Mouse (Mus musculus) retina, adult 2 months (tissue): ENCODE measurements around the gene Crip1.

Experiments
- DNase-seq: peaks from one replicate; pipeline ENCODE4 v3.0.0-alpha.2; 2012; ENCODE audit warnings: low read depth, low spot score

The Crip1 gene

DNA sequence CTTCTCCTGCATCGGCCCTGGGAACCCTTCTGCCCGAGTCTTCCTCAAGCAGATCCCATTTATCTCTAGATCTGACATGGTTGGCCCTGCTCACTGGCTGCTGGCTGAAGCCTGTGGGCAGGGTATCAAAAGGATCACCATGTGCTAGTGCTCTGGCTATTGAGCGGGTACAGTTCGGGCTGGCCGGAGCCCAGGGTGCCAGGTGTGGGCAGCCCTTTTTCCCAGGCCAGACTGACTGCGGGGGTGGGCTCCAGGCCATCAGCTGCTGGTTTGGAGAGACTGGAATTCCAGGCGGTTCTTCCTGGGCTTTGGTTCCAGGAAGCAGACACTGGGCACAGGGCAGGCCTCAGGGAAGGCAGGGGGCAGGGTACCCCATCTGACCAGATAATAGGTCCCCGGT is 1.4 kb downstream of the Crip1 start:
- no peak for DNase-seq

DNA sequence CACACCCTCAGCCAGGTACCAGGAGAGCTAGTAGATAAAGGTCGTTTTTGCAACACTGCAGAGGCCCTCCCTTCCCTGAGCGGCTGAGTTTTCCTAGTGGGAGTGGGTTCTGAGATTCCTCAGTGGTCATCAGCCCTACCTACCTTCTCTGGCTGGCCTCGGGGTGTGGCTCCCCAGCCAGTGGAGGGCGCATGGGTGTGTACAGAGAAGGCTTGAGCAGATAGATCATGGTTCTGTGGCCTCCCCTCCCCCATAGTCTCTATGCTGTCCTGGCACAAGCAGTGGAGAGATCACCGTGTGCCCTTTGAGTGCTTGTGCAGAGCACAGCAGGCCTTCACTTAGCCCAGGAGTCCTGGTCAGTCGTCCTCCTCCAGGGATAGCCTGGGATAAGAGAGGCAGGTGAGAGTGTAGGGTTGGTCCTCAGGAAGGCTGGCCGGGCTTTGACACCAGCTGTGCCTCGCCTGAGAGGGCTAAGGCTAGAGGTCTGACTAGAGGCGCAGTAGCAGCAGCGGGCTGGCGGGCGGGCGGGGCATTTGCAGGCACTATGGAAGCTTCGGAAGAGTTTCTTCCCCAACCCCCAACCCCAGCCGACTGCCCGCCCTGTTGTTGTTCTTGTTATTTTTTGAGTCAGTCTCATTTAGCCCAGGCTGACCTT is 2.4 kb downstream of the Crip1 start:
- DNase-seq: no peak

DNA sequence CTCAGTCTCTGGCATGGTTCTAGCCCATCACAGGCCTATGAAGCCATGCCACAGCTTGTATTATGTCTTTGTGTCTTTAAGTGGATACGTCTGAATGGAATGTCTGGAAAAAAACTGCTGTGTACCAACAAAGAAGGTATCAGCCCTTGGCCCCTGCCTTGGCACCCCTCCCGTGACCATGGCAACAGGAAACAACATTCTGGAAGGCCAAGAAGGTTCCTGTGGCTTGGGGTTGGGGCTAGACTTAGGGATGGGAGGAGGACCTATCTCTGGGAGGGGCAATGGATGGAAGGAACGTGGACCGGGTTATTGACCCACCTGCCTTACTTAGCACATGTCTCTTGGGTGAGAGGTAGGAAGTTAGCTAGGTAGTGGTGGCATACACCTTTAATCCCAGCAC is 3.2 kb downstream of the Crip1 start:
- no peak for DNase-seq

DNA sequence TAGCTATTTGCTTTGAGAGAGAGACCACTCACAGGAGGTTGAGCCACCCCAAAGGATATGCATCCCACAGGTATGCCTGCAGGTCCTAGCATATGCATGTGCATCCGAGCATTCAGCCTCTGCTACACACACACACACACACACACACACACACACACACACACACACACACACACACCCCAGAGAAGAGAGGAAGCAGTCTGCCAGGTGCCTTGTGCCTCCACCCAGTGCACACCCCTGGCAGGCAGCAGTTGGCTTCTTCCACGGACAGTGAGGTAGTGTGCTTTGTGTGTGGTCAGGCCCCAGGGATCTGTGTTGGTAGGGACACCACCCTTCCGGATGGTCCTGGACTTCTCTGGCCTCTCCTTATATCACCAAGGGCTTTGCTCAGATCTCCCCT is 3.8 kb downstream of the Crip1 start:
- DNase-seq: no peak

DNA sequence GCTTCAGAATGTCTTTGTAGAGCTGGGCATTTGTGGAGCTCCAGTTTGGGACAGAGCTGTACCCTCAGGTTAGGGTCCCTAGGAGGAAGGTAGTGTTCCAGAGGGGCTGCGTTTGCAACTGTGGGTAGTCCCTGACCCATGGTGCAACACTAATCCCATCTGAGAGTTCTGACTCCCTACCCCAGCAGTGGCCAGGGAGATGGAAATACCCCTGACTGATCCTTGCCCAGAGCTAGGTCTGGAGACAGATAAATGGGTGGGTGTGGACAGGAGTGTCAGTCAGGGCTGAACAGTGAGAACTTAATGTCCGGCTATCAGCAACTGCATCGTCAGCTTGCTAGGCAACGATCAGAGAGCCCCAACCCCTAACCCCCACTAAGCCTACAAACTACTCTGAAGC is 4.5 kb downstream of the Crip1 start:
- DNase-seq: no peak

DNA sequence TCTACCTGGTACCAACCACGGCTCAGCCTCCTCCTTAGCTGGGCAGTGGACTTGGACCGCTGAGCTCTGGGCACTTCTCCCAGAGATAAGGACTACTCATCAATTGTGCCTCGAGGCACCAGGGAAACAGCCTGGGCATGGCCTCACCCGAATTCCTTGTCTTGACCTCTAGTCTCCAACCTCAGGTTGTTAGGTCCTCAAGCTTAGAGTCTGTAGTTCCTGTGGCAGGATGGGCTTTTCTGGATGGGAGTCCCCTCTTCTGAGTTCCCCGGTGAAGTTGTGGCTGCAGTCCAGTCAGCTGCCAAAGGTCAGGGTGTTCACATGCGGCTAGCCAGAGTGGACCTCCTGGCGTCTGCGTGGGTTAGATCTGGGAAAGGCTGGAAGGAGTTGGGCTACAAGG is 4.9 kb downstream of the Crip1 start:
- DNase-seq: no peak

DNA sequence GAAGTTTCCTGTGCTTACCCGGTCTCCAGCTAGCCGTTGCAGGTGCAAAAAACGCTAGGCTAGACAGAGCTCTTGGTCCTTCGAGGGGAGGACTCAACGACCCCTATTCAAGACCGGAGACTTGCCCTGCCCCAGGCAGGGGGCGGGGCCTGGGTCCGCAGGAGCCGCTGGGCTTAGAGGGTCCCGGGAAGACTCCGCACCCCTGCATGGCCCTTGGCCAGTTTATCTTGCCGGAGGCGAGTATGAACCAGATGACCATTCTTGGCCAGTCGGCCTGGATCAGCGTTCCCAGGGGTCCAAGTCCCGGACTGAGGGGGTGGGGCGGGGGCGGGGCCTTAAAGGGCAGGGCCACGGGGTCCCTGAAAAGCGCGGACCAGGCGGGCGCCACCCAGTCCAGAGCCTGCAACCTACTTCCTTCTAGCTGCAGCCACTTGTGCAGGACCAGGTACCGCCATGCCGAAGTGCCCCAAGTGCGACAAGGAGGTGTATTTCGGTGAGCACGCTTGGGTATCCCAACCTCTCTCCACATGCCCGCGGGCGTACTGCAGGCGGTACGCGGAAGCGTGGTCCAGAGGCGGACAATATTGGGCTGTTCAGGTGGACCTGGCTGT is 5.7 kb downstream of the Crip1 start:
- no peak for DNase-seq

DNA sequence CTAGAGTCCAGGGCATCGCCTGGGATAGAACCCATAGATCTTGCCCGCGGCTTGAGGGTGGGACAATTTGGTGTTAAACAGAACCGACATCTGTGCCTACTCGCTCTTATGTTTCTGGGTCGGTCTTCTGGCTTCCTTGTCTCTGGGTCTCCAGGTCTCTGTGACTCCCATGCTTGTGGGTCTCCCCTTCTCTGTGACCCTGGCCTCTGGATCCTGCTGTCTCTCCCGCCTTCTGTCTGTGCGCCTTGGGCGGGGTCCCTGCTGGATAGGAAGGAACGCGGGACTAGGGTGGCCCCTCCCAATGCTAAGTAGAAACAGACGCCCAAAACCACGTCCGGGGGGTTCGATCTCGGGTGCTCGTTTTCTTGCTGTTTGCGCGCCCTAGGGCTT is 6.2 kb downstream of the Crip1 start:
- DNase-seq: no peak

DNA sequence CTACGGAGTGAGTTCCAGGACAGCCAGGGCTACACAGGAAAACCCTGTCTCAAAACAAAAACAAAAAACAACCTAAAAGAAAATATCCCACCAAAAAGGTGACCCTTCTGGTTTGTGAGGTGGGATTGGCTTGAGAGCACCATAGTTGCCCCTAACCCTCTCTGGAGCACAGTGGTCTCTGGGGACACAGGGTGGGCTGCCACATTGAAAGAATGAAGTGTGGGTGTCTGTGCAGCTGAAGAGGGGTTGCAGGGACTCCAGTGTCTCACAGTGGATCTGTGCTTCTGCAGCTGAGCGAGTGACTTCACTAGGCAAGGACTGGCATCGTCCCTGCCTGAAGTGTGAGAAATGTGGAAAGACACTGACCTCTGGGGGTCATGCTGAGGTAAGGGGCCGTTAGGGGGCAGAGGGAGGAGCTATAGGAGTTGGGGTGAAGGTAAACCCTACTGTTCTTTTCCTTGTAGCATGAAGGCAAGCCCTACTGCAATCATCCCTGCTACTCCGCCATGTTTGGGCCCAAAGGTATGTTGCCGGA is 6.9 kb downstream of the Crip1 start:
- no peak for DNase-seq

DNA sequence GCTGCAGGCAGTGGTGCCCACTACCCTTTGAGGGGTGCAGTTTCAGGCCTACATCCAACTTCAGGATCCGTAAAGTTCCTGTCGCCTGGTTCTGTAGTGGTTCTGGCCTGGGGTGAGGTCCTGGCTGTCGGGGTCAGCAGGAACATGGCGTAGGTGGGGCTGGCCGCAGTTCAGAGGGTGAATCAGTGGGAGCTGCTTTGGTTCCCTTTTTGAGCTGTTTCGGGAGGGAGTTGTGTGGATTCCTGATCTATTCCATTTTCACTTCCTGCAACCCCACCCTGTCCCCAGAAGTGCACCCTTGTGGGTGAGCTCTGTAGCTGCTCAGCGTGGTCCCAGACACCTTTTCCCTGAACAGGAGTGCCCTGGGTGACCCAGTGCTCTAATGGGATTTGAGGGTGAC is 7.9 kb downstream of the Crip1 start:
- DNase-seq: no peak

DNA sequence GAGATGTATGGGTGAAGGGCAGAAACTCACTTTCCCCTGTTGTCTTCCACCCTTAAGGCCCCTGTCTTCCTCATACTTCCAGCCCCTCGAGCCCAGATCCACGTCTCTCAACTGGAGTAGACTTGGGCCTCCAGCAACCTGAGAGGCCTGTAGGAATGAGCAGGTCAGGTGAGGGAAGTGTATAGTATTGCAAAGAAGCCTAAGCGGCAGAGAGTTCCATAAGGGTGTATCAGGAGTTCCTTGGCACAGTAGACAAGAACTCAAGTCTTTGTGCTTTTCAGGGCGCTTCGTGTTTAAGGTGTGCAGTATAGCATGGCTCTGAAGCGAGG is 8.6 kb downstream of the Crip1 start:
- DNase-seq: no peak

DNA sequence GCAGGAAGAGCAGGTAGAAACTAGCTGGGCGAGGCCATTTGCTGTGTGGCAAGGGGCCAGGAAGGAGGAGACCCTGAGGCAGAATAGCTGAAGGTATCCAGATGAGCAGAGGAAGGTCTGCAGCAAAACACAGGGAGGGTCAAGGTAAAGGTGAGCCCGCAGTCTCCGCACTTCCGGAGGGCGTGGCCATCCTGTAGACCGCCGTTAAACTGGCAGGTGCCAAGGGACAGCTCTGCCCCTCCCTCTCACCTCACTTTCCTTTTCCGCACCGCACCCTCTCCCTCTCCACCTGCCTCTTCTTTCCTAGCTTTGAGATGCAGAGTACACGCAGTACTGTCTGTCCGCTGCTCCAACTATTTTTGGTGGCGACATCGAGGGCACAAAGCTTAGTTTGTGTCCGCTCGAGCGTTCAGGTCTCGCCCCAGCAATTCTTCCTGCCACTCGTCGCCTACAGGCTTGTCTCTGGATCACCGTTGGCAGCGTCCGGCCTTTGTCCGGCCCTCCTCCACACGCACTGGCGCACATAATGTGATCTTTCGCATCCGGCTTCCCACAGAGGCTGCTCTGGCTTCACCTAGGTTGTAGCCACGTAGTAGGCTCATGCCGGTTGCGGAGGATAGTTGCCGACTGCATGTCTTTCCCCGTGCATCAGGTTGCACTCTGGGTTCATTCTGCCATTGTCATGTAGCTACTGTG is 9.1 kb downstream of the Crip1 start:
- no peak for DNase-seq

DNA sequence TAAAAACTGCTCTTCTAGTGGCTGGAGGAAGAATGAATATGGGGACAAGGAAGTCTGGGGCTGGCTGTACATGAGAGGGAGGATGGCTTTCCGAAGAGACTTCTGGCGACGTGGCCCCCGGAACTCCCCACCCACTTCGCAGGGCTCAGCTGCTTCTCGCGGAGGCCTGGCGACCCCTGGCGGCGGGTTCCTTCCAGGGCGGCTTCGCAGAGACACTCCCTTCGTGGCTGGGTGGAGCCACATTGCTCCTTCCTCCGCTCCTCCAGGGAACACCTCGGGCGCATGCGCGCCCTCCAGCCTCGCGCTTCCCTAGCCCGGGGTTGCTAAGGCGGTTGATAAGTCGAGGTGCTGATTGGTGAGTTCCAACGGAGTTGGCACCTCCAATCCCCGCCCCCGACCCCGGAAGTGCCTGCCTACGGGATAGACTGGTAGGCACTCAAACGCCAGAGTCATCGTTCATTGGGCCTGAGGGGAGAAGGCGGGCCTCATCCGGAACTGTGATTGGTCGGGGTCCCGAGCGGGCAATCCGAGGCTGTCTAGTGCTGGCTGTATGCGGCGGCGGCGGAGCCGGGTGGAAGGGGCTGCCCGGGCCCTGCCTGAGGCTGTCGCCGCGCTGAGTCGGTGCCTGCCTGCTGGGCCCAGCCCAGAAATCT is 9.9 kb downstream of the Crip1 start, which contains the start of gene Tedc1:
Tedc1 (plus strand) TSS at position 535 of the 653 bp plus-strand sequence.
- peak; percentile 98 for DNase-seq

DNA sequence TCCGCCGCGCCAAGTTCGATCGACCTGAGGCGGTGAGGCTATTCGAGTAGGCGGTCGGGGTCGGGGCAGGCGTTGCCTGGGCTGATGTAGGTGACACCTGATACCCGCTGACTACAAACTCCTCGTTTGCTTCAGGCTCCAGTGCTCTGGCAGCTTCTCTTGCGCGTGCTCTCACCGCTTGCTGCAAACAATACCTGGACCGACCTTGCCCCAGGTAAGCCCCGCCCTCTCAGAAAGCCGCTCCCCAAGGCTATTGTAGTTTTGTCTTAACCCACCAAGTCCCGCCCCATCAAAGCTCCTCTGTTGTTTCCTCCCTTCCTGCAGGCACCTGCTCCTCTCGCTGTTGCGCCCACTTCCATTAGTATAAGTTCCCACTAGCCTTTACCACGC is 10.4 kb downstream of the Crip1 start:
- no peak for DNase-seq

DNA sequence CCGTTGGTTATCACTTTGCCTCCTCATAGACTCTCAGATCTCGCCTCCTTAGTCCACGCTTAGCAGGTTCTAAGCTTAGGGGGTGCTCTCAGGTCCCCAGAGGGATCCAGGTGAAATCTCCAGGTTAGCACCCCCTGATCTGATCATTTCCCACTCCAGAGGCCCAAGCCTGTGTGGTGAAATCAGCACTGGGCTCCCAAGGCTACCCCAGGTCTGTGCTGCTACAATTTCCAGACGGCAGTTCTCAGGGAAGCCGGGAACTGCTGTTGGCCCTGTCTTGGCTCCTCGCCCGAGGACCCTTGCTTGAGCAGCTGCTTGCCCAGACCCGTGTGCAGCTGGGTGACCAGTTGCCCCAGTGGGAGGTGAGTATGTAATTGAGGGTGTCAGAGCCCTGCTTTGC is 10.9 kb downstream of the Crip1 start:
- no peak for DNase-seq

DNA sequence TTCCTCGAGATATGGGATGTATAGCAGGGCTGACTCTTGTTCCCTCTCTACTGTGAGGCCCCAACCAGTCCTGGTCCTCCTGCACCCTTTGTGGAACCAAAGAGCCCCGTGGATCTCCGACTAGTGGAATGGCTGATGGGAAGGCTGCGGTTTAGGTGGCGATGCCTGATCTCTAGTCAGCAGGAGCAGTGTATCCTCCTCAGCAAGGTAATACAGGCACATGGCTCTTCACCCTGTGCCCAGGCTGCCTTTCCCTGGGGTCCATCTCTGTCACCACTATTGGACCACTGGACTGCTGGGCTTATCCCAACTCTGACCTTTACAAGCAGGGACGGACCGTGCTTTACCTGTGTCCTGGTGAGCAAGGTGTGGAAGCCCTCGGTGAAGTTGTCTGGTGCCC is 11.4 kb downstream of the Crip1 start:
- no peak for DNase-seq

DNA sequence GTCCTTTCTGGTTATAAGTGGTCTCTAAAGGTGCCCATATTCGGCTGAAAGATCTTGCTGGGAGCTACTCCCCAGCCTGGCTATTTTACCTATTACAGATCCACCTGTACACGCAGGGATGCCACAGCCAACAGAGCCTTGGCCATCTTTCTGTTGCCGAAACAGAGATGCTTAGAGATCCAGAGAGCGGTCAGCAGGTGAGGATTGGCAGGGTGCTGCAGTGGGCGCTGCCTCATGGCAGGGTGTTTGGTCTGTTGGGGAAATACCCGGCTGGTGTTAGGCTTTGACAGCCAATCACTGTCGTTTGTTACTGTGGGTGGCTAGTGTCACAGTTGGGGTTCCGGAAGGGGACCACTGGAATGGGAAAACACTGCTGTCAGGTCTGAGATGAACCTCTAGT is 11.9 kb downstream of the Crip1 start:
- DNase-seq: no peak

DNA sequence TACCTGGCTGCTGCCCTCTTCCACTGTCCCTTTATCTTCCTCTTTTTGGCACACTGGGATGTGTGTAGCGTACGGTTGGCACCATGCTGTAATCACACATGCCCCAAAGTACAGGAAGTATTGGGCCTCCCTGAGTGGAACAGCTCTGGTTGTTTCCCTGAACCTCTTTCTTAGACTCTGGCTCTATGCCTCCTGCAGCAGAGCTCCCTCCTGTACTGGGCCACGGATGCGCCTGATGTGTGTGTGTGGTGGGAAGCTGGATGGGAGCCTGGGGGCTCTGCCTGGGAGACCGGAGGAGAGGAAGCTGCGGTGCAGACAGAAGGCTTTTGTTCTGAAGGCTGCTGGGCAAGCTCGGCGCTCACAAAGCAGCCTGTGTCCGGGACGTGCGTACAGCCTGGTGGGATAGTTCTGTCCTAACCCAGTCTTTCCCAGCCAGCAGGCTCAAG is 17.5 kb downstream of the Crip1 start:
- no peak for DNase-seq

DNA sequence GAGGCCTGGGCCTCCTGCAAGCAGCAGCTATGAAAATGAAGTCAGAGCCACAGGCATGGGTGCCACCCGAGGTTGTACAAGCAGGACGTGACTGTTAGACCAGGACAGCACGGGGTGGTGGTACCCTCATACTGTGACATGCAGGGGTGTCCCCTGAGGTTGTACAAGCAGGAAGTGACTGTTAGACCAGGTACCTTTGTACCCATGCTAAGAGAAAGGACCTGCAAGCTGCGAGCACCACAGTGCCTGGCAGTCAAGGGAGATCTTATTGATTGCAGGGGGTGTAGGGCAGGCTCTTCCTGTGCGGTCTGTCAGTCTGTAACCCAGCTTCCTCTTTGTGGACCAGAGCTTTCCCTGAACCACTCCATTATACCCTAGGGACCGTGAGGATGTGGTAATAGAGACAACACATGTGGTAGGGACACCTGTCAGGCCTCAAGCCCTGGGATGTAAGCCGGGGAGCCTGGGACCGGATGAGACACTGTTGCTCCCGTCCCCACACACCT is 22.0 kb downstream of the Crip1 start:
- no peak for DNase-seq

DNA sequence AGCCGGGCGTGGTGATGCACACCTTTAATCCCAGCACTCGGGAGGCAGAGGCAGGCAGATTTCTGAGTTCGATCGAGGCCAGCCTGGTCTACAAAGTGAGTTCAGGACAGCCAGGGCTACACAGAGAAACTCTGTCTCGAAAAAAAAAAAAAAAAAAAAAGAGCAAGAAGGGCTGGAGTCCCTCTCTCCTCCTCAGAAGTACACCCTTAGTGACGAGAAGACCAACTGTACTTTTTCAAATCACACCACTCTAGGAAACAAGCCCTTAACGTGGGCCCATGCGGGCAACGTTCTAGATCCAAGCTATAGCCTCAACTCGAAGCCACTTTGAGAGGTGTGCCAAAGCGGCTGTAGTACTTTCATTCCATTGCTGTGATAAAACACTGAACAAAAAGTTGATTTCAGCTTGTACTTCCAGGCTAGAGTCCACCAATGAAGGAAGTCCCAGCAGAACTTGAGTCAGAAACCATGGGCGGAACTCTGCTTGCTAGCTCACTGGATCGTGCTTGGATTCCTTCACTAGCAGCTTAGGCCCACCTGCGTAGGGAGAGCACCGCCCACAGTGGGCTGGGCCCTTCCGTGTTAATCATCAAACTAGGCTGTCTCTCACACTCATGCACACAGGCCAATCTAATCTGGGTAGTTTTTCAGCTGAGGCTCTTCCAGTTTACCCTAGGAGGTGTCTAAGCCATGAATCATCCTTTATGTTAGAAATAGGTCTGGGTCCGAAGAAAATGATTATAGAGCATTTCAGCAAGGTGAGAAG is 31.0 kb downstream of the Crip1 start:
- DNase-seq: no peak

DNA sequence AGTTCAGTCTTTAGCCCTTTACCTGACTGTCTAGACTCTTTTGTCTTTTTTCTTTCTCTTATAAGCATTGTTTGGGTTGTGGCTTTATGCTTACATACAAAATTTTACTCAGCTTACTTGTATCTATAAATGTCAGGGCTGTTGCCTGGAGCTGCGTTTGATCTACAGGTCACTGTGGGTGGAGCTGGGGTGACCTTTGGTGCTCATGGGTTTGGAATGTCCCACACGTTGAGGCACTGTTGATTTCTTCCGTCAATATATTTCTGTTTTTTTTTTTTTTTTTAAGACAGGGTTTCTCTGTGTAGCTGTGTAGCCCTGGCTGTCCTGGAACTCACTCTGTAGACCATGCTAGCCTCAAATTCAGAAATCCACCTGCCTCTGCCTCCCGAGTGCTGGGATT is 34.9 kb downstream of the Crip1 start:
- DNase-seq: no peak

DNA sequence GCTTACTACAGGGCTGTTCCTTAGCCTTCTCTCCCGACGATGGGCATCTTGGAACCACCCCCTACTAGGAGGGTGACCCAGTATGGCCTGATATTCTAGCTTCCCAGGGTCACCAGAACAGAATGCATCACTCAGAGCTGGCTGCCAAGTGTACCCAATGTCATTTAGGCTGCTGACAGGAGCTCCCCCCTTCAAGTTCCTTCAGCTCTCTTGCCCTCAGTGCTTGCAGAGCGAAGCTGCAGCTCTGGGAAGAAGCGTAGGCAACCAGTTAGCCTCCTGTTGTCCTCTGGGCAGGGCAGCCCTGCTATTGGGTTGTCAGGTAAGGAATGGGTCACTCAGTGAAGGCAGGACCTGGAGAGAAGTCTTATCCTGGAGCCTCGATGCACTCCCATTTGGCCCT is 38.8 kb downstream of the Crip1 start:
- DNase-seq: no peak
